Mouse (Mus musculus) spleen, adult 10 weeks (tissue): Measurements from ENCODE around the gene Fhl2. TPM values are rescaled to one million over a fixed set of nuclear protein-coding genes. Genes with fewer than 3 reads are reported as not detected.

Source experiments
- polyA plus RNA-seq: library from polyadenylated mRNA; stranded (reverse); fragments of 350-450 nt; fragmentation: Illumina TruSeq; extraction: RNeasy Lipid Tissue Mini Kit (QIAGEN cat#74804); gene quantifications from one replicate; pipeline ENCODE4 v1.2.3, GENCODE M21; 2015; ENCODE audit warnings: low replicate concordance; ENCODE audit not compliant: insufficient read depth

Gene Fhl2
- 2.1 TPM for polyA plus RNA-seq

DNA sequence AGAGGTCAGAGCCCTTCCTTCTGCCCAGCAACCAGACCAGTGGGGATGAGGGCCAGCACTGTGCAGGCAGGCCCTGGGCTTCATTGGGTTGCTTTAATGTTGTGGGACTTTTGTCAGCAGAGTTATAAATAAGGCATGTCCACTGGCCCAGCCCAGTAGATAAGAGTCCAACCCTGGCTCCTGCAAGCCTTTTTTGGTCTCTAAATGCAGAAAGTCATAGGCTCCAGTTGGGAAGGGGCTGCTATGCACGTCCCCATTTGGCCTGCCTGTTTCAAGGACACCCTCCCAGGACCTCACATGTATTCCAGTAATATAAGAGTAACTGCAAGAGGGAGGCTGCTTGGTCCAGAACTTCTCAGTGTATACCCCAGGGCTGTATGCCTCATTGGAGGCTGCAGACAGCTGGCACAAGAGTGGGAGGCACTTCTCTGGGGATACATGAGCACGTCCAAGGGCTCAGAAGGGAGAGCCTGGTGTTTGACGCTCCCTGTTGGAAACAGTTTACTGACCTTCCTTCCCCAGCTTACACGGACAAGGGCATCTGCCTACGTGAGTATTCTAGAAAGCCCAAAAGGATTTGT is at the start of gene Fhl2:
Gene Fhl2, minus strand, starts transcription at position 324 of the 581 bp plus-strand sequence.

DNA sequence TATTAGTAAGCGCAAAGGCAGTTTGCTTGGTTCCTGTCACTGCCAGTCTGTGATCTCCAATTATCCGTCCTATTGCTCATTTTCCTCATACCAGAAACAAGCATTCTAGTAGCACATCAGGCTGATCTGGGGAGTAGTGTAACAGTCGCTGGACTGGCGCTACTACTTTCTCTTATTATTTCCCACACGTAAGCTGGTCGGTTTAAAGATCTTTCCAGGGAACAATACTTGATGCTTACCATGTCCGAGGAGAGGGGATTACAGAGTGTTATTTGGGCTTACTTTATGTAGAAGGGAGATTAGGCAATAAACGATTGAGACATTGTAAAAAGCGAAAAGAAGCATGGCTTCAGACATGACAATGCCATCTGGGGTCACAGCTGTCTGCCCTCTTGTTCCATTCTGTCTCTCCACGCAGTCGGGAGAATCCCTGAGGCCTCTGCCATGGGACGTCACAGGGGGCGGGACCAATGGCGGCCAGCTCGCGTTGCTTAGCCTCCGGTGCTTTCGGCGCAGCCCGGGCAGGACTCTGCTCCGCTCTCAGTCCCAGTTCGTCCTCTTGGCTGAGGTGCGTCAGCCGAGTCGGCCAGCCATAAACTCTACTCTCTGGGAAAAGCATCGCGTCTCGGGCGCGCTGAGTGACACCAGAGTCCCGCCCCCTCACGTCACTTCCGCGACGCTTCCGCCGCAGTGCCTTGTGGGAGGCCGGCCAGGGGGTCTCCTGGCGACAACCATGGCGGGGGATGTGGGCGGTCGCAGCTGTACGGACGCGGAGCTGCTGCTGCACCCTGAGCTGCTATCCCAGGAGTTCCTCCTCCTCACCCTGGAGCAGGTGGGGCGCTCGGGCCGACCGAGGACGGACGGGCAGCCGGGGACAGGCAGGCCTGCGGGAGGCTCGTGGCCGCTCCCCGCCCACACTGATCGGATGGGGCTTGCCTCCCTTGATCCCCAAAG is 98.5 kb downstream of the Fhl2 start, which contains the start of the genes Tgfbrap1 and AI597479:
Gene Tgfbrap1, minus strand, starts transcription at position 607 of the 954 bp plus-strand sequence.
Gene AI597479, plus strand, starts transcription at position 680 of the 954 bp plus-strand sequence.

Other genes with a start within 250 kb of the Fhl2 start
- gene Gpr45, start 244.1 kb downstream of the Fhl2 start, polyA plus RNA-seq, result 0.26 TPM
- 21.4 TPM for gene Tgfbrap1, start 98.3 kb downstream of the Fhl2 start, polyA plus RNA-seq
- gene AI597479, start 98.3 kb downstream of the Fhl2 start, polyA plus RNA-seq, result 21.1 TPM
- 11.6 TPM for gene Nck2, start 247.6 kb upstream of the Fhl2 start, polyA plus RNA-seq